Mouse (Mus musculus) heart, postnatal 0 days (tissue): Measurements from ENCODE around the gene Vmn1r218.

Source experiments
- CTCF ChIP-seq: IDR thresholded peaks from 2 replicates; pipeline ENCODE4 v1.5.1; 2016; ENCODE audit warnings: antibody characterized with exemption, control low read depth, low read depth
- EP300 ChIP-seq: IDR thresholded peaks from 2 replicates; pipeline ENCODE4 v1.6.1; 2016; ENCODE audit warnings: antibody characterized with exemption, low read depth

- no peak for TF ChIP-seq CTCF
- TF ChIP-seq EP300 = no peak
Measured at GRCm38 (mm10) chr13:23120611-23121010, 12.3 kb upstream of the Vmn1r218 start.
